Mouse (Mus musculus): ENCODE measurements at regions not wholly inside any gene's neighbourhood (a gene's known extent, or its start where the extent isn't known, plus 50 kb on each side); places are given as distances from the start of the nearest gene placed in this dataset.

DNA sequence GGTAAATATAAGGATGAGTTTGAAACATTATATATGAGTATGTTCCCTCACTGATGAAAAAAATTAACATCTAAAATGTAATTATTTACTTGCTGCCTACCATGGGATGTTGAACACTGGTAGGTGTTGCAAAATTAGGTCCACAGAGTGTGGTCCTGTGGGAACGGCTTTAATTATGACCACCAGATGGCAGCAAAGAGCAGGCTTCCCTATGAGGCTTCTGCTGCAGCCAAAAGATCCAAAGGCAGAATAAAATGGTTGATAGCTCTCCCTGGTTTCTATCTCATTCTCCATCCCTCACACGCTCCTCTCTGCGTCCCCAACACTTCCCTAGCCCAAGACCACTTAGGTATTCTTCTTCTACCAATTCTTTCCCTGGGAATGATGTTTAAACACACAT, 54.6 kb upstream of the Cit start:
- DNase-seq, result peak; percentile 68

All from right cerebral cortex, postnatal 25 days (tissue).